Mouse (Mus musculus) E14TG2a.4 (cell line): ENCODE measurements around the gene Mex3b.

Experiments
- H3K27me3 ChIP-seq: 2 replicates; pipeline ENCODE4 v1.6.1; 2014; ENCODE audit warnings: low read length, control low read depth; ENCODE audit not compliant: insufficient read depth
- H3K36me3 ChIP-seq: 2 replicates; pipeline ENCODE4 v1.6.1; 2014; ENCODE audit warnings: low read length, control low read depth; ENCODE audit not compliant: insufficient read depth
- H3K4me1 ChIP-seq: replicated peaks from 2 replicates; pipeline ENCODE4 v1.6.1; 2014; ENCODE audit warnings: low read depth, low read length, control low read depth
- H3K4me3 ChIP-seq: replicated peaks from 2 replicates; pipeline ENCODE4 v1.5.1; 2014; ENCODE audit warnings: mild to moderate bottlenecking, low read length
- H3K9me3 ChIP-seq: 2 replicates; pipeline ENCODE4 v1.6.1; 2014; ENCODE audit warnings: low read length, control low read depth
- CTCF ChIP-seq: conservative IDR thresholded peaks from 2 replicates; pipeline ENCODE4 v1.5.1; 2014; ENCODE audit warnings: low read length
- NANOG ChIP-seq: IDR thresholded peaks from 2 replicates; pipeline ENCODE4 v1.6.1; 2014; ENCODE audit warnings: borderline replicate concordance, low read length, mixed read lengths
- POU5F1 ChIP-seq: IDR thresholded peaks from 2 replicates; pipeline ENCODE4 v1.6.1; 2014; ENCODE audit warnings: low read length, borderline replicate concordance

The Mex3b gene

GRCm38 (mm10) chr7:82876551-82876950 is 9.4 kb downstream of the Mex3b start:
- H3K27me3 ChIP-seq = no peaks in the 10 kb centered on the region
- H3K4me1 ChIP-seq = peaks cover 6% of the 10 kb centered on the region
- H3K4me3 ChIP-seq = no peak overlapping the region
- H3K36me3 ChIP-seq = no peaks in the 10 kb centered on the region
- peaks cover 23% of the 10 kb centered on the region for H3K9me3 ChIP-seq
- TF ChIP-seq POU5F1 (no peak), CTCF (no peak), NANOG (no peak)

GRCm38 (mm10) chr7:82880016-82880415 is 12.9 kb downstream of the Mex3b start:
- TF ChIP-seq CTCF (no peak), NANOG (no peak), POU5F1 (no peak)
- H3K36me3 ChIP-seq = no peaks in the 10 kb centered on the region
- no peak overlapping the region for H3K4me3 ChIP-seq
- H3K27me3 ChIP-seq = peaks cover 6% of the 10 kb centered on the region; the same call in 1 of the 2 replicates
- H3K4me1 ChIP-seq = peaks cover 6% of the 10 kb centered on the region
- H3K9me3 ChIP-seq = peaks cover 18% of the 10 kb centered on the region

- H3K4me1 ChIP-seq = peaks cover 6% of the 10 kb centered on the region
- no peak for TF ChIP-seq POU5F1
- TF ChIP-seq CTCF = peak; percentile 73
- TF ChIP-seq NANOG = no peak
- H3K36me3 ChIP-seq = no peaks in the 10 kb centered on the region
- peaks cover 10% of the 10 kb centered on the region for H3K27me3 ChIP-seq
- no peak overlapping the region for H3K4me3 ChIP-seq
- H3K9me3 ChIP-seq = peaks cover 11% of the 10 kb centered on the region
These were observed 13.6 kb downstream of the Mex3b start for GRCm38 (mm10) chr7:82880700-82881099.

GRCm38 (mm10) chr7:82890317-82890850 is 23.3 kb downstream of the Mex3b start:
- no peaks in the 10 kb centered on the region for H3K9me3 ChIP-seq
- peaks cover 20% of the 10 kb centered on the region; the same call in 1 of the 2 replicates for H3K27me3 ChIP-seq
- no peaks in the 10 kb centered on the region for H3K4me1 ChIP-seq
- TF ChIP-seq POU5F1 (no peak), NANOG (no peak), CTCF (no peak)
- no peaks in the 10 kb centered on the region for H3K36me3 ChIP-seq
- H3K4me3 ChIP-seq = no peak overlapping the region

GRCm38 (mm10) chr7:82890875-82891515 is 23.9 kb downstream of the Mex3b start:
- H3K4me1 ChIP-seq = no peaks in the 10 kb centered on the region
- peaks cover 19% of the 10 kb centered on the region; the same call in 1 of the 2 replicates for H3K27me3 ChIP-seq
- H3K4me3 ChIP-seq = no peak overlapping the region
- TF ChIP-seq NANOG = no peak
- TF ChIP-seq POU5F1 = no peak
- no peak for TF ChIP-seq CTCF
- H3K36me3 ChIP-seq = no peaks in the 10 kb centered on the region
- no peaks in the 10 kb centered on the region for H3K9me3 ChIP-seq

GRCm38 (mm10) chr7:82894366-82894765 is 27.2 kb downstream of the Mex3b start:
- Histone ChIP-seq H3K9me3 (no peaks in the 10 kb centered on the region), H3K4me1 (peaks cover 7% of the 10 kb centered on the region), H3K36me3 (no peaks in the 10 kb centered on the region), H3K4me3 (no peak overlapping the region), H3K27me3 (peaks cover 21% of the 10 kb centered on the region; the same call in 1 of the 2 replicates)
- TF ChIP-seq CTCF (no peak), POU5F1 (no peak), NANOG (no peak)

GRCm38 (mm10) chr7:82895606-82896005 is 28.5 kb downstream of the Mex3b start:
- TF ChIP-seq NANOG = no peak
- TF ChIP-seq POU5F1 = no peak
- no peak for TF ChIP-seq CTCF
- Histone ChIP-seq H3K27me3 (peaks cover 14% of the 10 kb centered on the region; the same call in 1 of the 2 replicates), H3K4me3 (no peak overlapping the region), H3K4me1 (peaks cover 9% of the 10 kb centered on the region), H3K36me3 (no peaks in the 10 kb centered on the region), H3K9me3 (no peaks in the 10 kb centered on the region)

GRCm38 (mm10) chr7:82896750-82897149 is 29.6 kb downstream of the Mex3b start:
- no peaks in the 10 kb centered on the region for H3K36me3 ChIP-seq
- peaks cover 9% of the 10 kb centered on the region for H3K4me1 ChIP-seq
- peaks cover 7% of the 10 kb centered on the region; the same call in 1 of the 2 replicates for H3K27me3 ChIP-seq
- H3K9me3 ChIP-seq = no peaks in the 10 kb centered on the region
- TF ChIP-seq POU5F1 (no peak), NANOG (peak; percentile 28; the same call in 1 of the 2 replicates)
- H3K4me3 ChIP-seq = no peak overlapping the region
